Mouse (Mus musculus): ENCODE measurements at regions not wholly inside any gene's neighbourhood (a gene's known extent, or its start where the extent isn't known, plus 50 kb on each side); places are given as distances from the start of the nearest gene placed in this dataset.

GRCm38 (mm10) chr1:143053599-143053998, 586.9 kb upstream of the B3galt2 start:
- TF ChIP-seq CTCF (IDR thresholded peaks at IDR 0.05; ENCODE audit: low read depth, low read length) (no peak), EP300 (IDR thresholded peaks at IDR 0.05; ENCODE audit: insufficient read depth, low read depth, low read length) (no peak), POLR2A (IDR thresholded peaks at IDR 0.05; ENCODE audit: insufficient read depth, low read length) (no peak)
- Histone ChIP-seq H3K4me3 (ENCODE audit: low read depth, low read length) (no peak overlapping the region), H3K36me3 (ENCODE audit: control insufficient read depth, insufficient read depth, low read length, poor library complexity, severe bottlenecking) (no peaks in the 10 kb centered on the region), H3K27me3 (ENCODE audit: control insufficient read depth, insufficient read depth, low read length, poor library complexity, severe bottlenecking) (no peaks in the 10 kb centered on the region), H3K27ac (ENCODE audit: insufficient read depth, low read length) (no peak overlapping the region), H3K9me3 (replicated peaks; ENCODE audit: control insufficient read depth, insufficient read depth, low read length, poor library complexity, severe bottlenecking) (no peaks in the 10 kb centered on the region), H3K9ac (ENCODE audit: low read depth, poor library complexity, severe bottlenecking) (no peak overlapping the region), H3K4me1 (ENCODE audit: control insufficient read depth, insufficient read depth, low read length) (no peaks in the 10 kb centered on the region)

GRCm38 (mm10) chr1:143054451-143055024, 585.9 kb upstream of the B3galt2 start:
- Histone ChIP-seq H3K4me3 (ENCODE audit: low read depth, low read length) (no peak overlapping the region), H3K4me1 (ENCODE audit: control insufficient read depth, insufficient read depth, low read length) (no peaks in the 10 kb centered on the region), H3K9me3 (replicated peaks; ENCODE audit: control insufficient read depth, insufficient read depth, low read length, poor library complexity, severe bottlenecking) (no peaks in the 10 kb centered on the region), H3K36me3 (ENCODE audit: control insufficient read depth, insufficient read depth, low read length, poor library complexity, severe bottlenecking) (no peaks in the 10 kb centered on the region), H3K9ac (ENCODE audit: low read depth, poor library complexity, severe bottlenecking) (no peak overlapping the region), H3K27me3 (ENCODE audit: control insufficient read depth, insufficient read depth, low read length, poor library complexity, severe bottlenecking) (no peaks in the 10 kb centered on the region), H3K27ac (ENCODE audit: insufficient read depth, low read length) (no peak overlapping the region)
- TF ChIP-seq POLR2A (IDR thresholded peaks at IDR 0.05; ENCODE audit: insufficient read depth, low read length) (no peak), CTCF (IDR thresholded peaks at IDR 0.05; ENCODE audit: low read depth, low read length) (no peak), EP300 (IDR thresholded peaks at IDR 0.05; ENCODE audit: insufficient read depth, low read depth, low read length) (no peak)

GRCm38 (mm10) chr1:143060698-143061576, 579.5 kb upstream of the B3galt2 start:
- Histone ChIP-seq H3K9ac (ENCODE audit: low read depth, poor library complexity, severe bottlenecking) (no peak overlapping the region), H3K36me3 (ENCODE audit: control insufficient read depth, insufficient read depth, low read length, poor library complexity, severe bottlenecking) (no peaks in the 10 kb centered on the region), H3K27ac (ENCODE audit: insufficient read depth, low read length) (no peak overlapping the region), H3K4me1 (ENCODE audit: control insufficient read depth, insufficient read depth, low read length) (no peaks in the 10 kb centered on the region), H3K27me3 (ENCODE audit: control insufficient read depth, insufficient read depth, low read length, poor library complexity, severe bottlenecking) (no peaks in the 10 kb centered on the region), H3K4me3 (ENCODE audit: low read depth, low read length) (no peak overlapping the region), H3K9me3 (replicated peaks; ENCODE audit: control insufficient read depth, insufficient read depth, low read length, poor library complexity, severe bottlenecking) (no peaks in the 10 kb centered on the region)
- no peak for TF ChIP-seq CTCF (IDR thresholded peaks at IDR 0.05; ENCODE audit: low read depth, low read length)
- TF ChIP-seq EP300 (IDR thresholded peaks at IDR 0.05; ENCODE audit: insufficient read depth, low read depth, low read length) = no peak
- TF ChIP-seq POLR2A (IDR thresholded peaks at IDR 0.05; ENCODE audit: insufficient read depth, low read length) = no peak

GRCm38 (mm10) chr1:143065493-143065892, 575.0 kb upstream of the B3galt2 start:
- no peak overlapping the region for H3K4me3 ChIP-seq (ENCODE audit: low read depth, low read length)
- no peak for TF ChIP-seq EP300 (IDR thresholded peaks at IDR 0.05; ENCODE audit: insufficient read depth, low read depth, low read length)
- TF ChIP-seq POLR2A (IDR thresholded peaks at IDR 0.05; ENCODE audit: insufficient read depth, low read length) = no peak
- no peak for TF ChIP-seq CTCF (IDR thresholded peaks at IDR 0.05; ENCODE audit: low read depth, low read length)
- H3K9me3 ChIP-seq (replicated peaks; ENCODE audit: control insufficient read depth, insufficient read depth, low read length, poor library complexity, severe bottlenecking) = no peaks in the 10 kb centered on the region
- H3K27ac ChIP-seq (ENCODE audit: insufficient read depth, low read length) = no peak overlapping the region
- no peaks in the 10 kb centered on the region for H3K36me3 ChIP-seq (ENCODE audit: control insufficient read depth, insufficient read depth, low read length, poor library complexity, severe bottlenecking)
- H3K27me3 ChIP-seq (ENCODE audit: control insufficient read depth, insufficient read depth, low read length, poor library complexity, severe bottlenecking) = no peaks in the 10 kb centered on the region
- H3K9ac ChIP-seq (ENCODE audit: low read depth, poor library complexity, severe bottlenecking) = no peak overlapping the region
- H3K4me1 ChIP-seq (ENCODE audit: control insufficient read depth, insufficient read depth, low read length) = no peaks in the 10 kb centered on the region

- TF ChIP-seq POLR2A (IDR thresholded peaks at IDR 0.05; ENCODE audit: insufficient read depth, low read length) = no peak
- no peak for TF ChIP-seq EP300 (IDR thresholded peaks at IDR 0.05; ENCODE audit: insufficient read depth, low read depth, low read length)
- TF ChIP-seq CTCF (IDR thresholded peaks at IDR 0.05; ENCODE audit: low read depth, low read length) = no peak
- Histone ChIP-seq H3K27ac (ENCODE audit: insufficient read depth, low read length) (no peak overlapping the region), H3K36me3 (ENCODE audit: control insufficient read depth, insufficient read depth, low read length, poor library complexity, severe bottlenecking) (no peaks in the 10 kb centered on the region), H3K4me1 (ENCODE audit: control insufficient read depth, insufficient read depth, low read length) (no peaks in the 10 kb centered on the region), H3K9ac (ENCODE audit: low read depth, poor library complexity, severe bottlenecking) (no peak overlapping the region), H3K9me3 (replicated peaks; ENCODE audit: control insufficient read depth, insufficient read depth, low read length, poor library complexity, severe bottlenecking) (no peaks in the 10 kb centered on the region), H3K27me3 (ENCODE audit: control insufficient read depth, insufficient read depth, low read length, poor library complexity, severe bottlenecking) (no peaks in the 10 kb centered on the region), H3K4me3 (ENCODE audit: low read depth, low read length) (no peak overlapping the region)
These were observed 568.6 kb upstream of the B3galt2 start for GRCm38 (mm10) chr1:143071781-143072382.

GRCm38 (mm10) chr1:143074999-143075398, 565.5 kb upstream of the B3galt2 start:
- TF ChIP-seq EP300 (IDR thresholded peaks at IDR 0.05; ENCODE audit: insufficient read depth, low read depth, low read length) (no peak), POLR2A (IDR thresholded peaks at IDR 0.05; ENCODE audit: insufficient read depth, low read length) (no peak), CTCF (IDR thresholded peaks at IDR 0.05; ENCODE audit: low read depth, low read length) (no peak)

More at GRCm38 (mm10) chr1:143074999-143075398, 565.5 kb upstream of the B3galt2 start:
- Histone ChIP-seq H3K4me3 (ENCODE audit: low read depth, low read length) (no peak overlapping the region), H3K27ac (ENCODE audit: insufficient read depth, low read length) (no peak overlapping the region), H3K9ac (ENCODE audit: low read depth, poor library complexity, severe bottlenecking) (no peak overlapping the region), H3K4me1 (ENCODE audit: control insufficient read depth, insufficient read depth, low read length) (no peaks in the 10 kb centered on the region), H3K27me3 (ENCODE audit: control insufficient read depth, insufficient read depth, low read length, poor library complexity, severe bottlenecking) (no peaks in the 10 kb centered on the region), H3K36me3 (ENCODE audit: control insufficient read depth, insufficient read depth, low read length, poor library complexity, severe bottlenecking) (no peaks in the 10 kb centered on the region), H3K9me3 (replicated peaks; ENCODE audit: control insufficient read depth, insufficient read depth, low read length, poor library complexity, severe bottlenecking) (no peaks in the 10 kb centered on the region)
